Mouse (Mus musculus) cerebellum, adult 2 months (tissue): ENCODE results near the gene Apoa2.

Experiments used
- CTCF ChIP-seq: fragments of 200-500 bp; IDR thresholded peaks from 2 replicates; pipeline ENCODE4 v1.5.1; 2011; ENCODE audit warnings: low read depth, mild to moderate bottlenecking, control low read depth, low read length, moderate library complexity, borderline replicate concordance; ENCODE audit not compliant: insufficient read depth
- POLR2A ChIP-seq: fragments of 200-500 bp; IDR thresholded peaks from 2 replicates; pipeline ENCODE4 v1.6.1; 2011; ENCODE audit warnings: low read length, control low read depth, borderline replicate concordance; ENCODE audit not compliant: insufficient read depth

DNA sequence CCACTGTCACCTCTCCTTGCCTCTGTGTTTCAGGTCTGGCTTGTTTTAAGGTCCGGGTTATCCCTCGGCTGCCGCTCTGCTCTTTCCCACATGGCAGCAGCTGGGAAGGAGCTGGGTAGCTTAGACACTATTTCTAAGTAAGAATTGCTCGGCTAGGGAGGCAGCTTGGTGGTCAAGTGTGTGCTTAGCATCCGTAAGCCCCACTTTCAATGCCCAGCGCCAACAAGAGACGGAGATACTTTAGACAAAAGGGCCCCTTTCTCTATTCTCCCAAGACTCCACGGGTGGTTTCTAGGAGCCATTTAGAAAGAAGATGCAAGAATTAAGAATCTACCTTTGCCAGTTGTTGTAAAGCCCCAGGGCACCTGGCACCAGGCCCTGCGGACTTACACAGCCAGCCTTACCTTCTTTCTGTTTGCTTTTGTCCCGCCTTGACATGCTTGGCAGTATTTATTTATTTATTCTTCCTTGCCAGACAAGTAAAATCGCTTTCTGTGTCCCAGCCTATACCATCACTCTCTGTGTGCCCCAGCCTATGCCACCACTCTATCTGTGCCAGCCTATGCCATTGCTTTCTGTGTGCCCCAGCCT lies 50.4 kb downstream of the Apoa2 start:
- no peak for TF ChIP-seq CTCF
- TF ChIP-seq POLR2A = no peak
